Mouse (Mus musculus) left cerebral cortex, adult 6 months (tissue): ENCODE results near the gene Gm17720. TPM values are rescaled to one million over a fixed set of nuclear protein-coding genes. Genes with fewer than 3 reads are reported as not detected.

ENCODE experiments used
- long read RNA-seq, 2 experiments: library from polyadenylated mRNA; unstranded; transcript quantifications; one replicate each; pipeline ENCODE4 v2.0.0; 2019 to 2020
- polyA plus RNA-seq: library from polyadenylated mRNA; unstranded; fragments of <200 nt; fragmentation: Nextera tagmentation; gene quantifications from 2 replicates; pipeline ENCODE4 v1.2.3, GENCODE M21; 2021

The Gm17720 gene
- not detected in 2 replicates for polyA plus RNA-seq
- long read RNA-seq, experiment 1, partial matches to known transcripts, result 0 of 2 reads
- long read RNA-seq, experiment 1, other reads (novel, unspliced or antisense), result 2 of 2 reads
- long read RNA-seq, experiment 2, result 0 reads

GRCm38 (mm10) chr8:110102653-110103052 is at the start of gene Gm17720:
Gene Gm17720, minus strand, starts transcription at chr8:110102753.

GRCm38 (mm10) chr8:110100907-110101306 is 1.6 kb downstream of the Gm17720 start, which contains the start of gene Gm21964:
Gene Gm21964, plus strand, starts transcription at chr8:110101207.

GRCm38 (mm10) chr8:110079282-110080221 is 23.0 kb downstream of the Gm17720 start, which contains the start of gene Zfp612:
Gene Zfp612, plus strand, starts transcription at chr8:110079746.

GRCm38 (mm10) chr8:110039659-110040058 is 62.9 kb downstream of the Gm17720 start, which contains the start of gene Chst4:
Gene Chst4, minus strand, starts transcription at chr8:110039740.

Other genes with a start within 250 kb of the Gm17720 start
- 5.7 and 7.5 TPM in 2 replicates for gene Phlpp2, start 234.2 kb downstream of the Gm17720 start, polyA plus RNA-seq
- 0.19 and 0.47 TPM in 2 replicates for gene Marveld3, start 140.6 kb downstream of the Gm17720 start, polyA plus RNA-seq
- 0.06 TPM in 1 of 2 replicates, not detected in the other for gene Tat, start 112.3 kb downstream of the Gm17720 start, polyA plus RNA-seq
- gene Chst4, start 63.0 kb downstream of the Gm17720 start, polyA plus RNA-seq, result 0.17 TPM in 1 of 2 replicates, not detected in the other
- 15.1 and 19.9 TPM in 2 replicates for gene Zfp612, start 23.0 kb downstream of the Gm17720 start, polyA plus RNA-seq
- not detected in 2 replicates for gene Gm21964, start 1.5 kb downstream of the Gm17720 start, polyA plus RNA-seq
- 5.7 and 16.3 TPM in 2 replicates for gene Calb2, start 65.5 kb upstream of the Gm17720 start, polyA plus RNA-seq
- 0.91 and 2.3 TPM in 2 replicates for gene Cmtr2, start 112.9 kb upstream of the Gm17720 start, polyA plus RNA-seq
- 0.10 and 0.11 TPM in 2 replicates for gene Hydin, start 164.2 kb upstream of the Gm17720 start, polyA plus RNA-seq